Mouse (Mus musculus): ENCODE results near the gene Ttll7.

The Ttll7 gene

DNA sequence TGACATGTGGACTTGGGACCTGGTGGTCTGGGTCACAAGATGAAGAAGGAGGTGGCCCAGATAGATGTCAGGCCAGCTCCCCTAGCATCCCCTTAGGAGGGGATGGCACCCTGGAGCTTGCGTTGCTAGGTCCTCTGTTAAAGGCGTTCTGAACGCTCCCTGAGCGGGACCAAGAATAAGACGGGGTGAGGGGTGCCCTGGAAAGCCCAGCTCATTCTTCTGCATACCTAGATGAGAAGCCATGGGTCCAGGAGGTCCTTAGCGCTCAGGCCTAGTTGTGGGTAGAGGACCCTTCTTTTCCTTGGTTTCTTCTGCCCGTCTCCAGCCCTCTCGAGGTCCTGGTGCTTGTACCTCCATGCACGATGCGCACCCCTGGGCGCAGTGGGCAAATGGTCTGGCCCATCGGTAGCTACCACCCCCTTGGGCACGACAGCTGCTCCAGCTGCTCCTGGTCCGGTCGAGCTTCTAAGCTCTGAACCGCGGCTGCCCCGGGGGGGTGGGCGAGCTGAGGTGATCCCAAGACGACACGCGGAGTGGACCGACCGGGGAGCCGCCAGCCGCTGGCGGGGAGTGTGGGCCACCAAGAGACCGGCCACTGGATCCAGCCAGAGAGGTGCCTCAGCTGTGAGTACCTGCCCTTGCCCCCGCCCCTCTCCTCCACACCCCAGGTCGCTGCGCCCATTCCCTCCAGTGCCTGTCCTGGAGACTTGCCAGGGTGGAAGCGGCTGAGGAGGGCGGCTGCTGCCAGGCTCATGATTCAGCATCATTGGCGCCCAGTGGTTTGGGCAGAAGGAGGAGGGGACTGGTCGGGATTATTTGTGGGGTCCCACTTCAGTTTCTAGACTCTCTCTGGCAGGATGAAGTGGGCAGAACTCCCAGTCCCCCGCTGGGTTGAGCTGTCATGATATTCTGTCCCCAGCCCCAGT is at the start of gene Ttll7:
Gene Ttll7 (plus strand): TSS at position 402 of the 926 bp plus-strand sequence.
- DNase-seq (ENCODE audit: low spot score): no peak

DNA sequence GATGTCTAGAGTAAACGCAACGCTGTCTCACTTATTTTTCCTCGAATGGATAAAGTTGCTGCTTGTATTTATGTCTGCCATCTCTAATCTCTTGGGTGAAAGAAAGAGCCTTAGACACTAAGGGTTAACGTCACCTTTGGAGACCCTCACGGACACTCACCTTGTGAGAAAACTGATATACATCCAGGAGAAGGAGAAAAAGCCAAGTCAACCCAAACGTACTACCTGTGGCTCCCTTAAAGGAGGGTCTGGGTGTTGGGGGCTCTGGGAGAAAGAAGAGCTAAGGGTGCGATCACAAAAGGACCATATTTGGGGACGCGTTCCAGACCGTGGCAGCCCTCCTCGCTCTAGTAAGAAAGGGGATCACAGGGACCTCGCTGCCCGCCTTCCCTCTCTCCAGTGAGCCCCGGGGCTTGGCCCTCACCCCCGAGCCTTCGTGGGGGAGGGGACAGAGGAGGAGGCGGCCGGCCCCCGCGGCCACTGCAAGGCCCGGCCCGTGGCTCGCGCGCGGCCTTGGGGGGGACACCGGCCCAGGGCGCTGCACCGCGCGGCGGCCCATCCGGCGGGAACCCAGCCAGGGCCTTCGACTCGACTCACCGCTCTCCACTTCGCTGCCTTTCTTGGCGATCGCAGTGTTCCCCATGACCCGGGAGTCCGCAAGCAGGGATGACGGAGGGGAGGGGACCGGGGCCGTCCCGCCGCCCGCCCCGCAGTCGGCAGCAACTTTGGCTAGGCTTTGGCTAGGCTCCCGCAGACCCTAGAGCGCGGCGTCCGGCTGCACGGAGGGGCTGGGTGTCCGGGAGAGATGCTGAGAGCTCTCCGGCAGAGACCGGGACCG is 39.9 kb upstream of the Ttll7 start:
- DNase-seq (ENCODE audit: low spot score): no peak

- peak; percentile 89 for DNase-seq (ENCODE audit: low spot score)
These were observed 39.2 kb upstream of the Ttll7 start, which contains the start of gene Prkacb for GRCm38 (mm10) chr3:146812901-146813393. Gene Prkacb (minus strand): TSS chr3:146812990.

DNA sequence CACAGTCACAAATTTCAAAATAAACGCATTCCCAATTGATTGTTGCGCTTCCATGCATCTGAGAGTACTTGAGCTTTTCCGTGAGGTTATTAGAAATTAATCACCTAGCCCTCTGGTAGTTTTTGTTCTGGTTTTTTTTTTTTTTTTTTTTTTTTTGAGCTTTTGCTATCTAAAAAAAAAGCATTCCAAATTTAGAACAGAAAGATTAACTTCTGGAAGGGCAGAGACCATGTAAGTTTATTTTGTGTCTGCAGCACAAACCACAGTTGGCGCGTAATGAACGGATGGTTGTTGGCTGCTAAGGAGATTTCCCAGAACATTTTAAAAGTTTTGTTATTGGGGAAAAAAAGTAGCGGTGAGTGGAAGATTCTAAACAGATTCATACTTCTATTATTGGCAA is 38.5 kb upstream of the Ttll7 start:
- no peak for DNase-seq (ENCODE audit: low spot score)

- DNase-seq (ENCODE audit: low spot score): no peak
These were observed 31.4 kb upstream of the Ttll7 start for GRCm38 (mm10) chr3:146820718-146821117.

DNA sequence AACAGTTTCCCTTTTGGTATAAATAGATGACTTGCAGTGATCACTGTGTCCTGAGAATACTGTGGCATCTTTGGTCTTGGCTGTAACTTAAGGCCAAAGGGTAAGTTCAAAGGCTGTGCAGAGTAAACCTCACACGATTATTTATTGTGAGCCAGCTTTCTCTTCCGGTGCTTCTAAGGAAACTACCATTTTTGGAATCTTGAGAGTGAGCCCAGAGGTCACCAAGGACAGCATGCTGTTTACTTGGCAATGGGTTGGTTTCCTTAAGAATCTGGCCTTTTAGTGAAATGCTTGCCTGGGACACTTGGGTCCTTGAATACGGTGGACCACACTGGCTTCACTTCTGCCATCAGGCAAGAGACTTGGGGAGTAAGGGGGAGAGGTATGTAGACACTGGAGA is 9.4 kb upstream of the Ttll7 start:
- no peak for DNase-seq (ENCODE audit: low spot score)

GRCm38 (mm10) chr3:146843470-146843869 is 8.7 kb upstream of the Ttll7 start:
- no peak for DNase-seq (ENCODE audit: low spot score)

- DNase-seq (ENCODE audit: low spot score): no peak
These were observed 5.9 kb upstream of the Ttll7 start for GRCm38 (mm10) chr3:146846237-146846636.

GRCm38 (mm10) chr3:146848112-146848511 is 4.1 kb upstream of the Ttll7 start:
- DNase-seq (ENCODE audit: low spot score): no peak

DNA sequence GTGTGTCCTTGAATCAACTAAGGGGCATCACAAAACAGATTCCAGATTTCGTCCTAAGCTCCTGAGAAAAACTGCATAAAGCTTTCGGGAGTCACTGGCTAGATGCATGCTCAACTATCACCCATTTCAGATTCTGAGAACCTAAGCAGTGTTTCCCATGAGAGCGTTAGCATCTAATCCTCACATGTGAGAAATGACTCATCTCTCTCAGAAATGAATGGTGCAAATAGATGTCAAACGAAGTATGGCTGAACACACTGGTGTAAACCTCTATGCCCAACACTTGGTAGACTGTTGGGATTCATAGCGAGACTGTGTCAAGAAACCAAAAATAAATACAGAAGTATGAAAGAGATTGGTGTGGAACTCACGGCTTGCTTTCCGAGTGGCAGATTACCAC is 2.8 kb upstream of the Ttll7 start:
- no peak for DNase-seq (ENCODE audit: low spot score)

DNA sequence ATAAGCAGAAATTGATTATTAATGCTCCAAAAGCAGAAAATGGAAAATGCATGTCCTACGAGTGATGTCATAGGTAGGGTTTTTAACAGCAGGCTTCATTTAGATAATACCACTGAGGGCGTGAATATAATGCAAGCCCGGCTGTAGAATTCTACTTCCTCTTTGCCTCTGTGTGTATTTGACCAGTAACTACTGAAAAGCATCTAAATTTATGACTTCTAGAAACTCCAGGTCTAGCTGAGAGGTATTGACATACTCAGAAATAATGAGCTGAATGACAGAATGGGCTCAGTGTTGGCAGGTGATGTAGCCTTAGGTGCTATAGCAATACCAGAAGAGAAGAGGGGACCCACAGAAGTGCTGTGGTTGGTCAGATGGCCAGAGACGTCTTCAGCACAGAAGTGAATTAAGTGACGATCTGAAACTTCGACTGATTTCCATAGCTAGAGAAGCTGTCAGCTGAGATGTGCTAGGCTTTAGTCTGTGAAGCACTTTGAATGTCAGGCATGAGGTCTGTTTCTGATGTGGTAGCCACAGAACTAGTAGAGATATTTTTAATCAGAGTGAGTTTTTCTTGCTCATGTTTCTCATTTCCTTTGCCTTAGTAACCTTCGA is 2.4 kb downstream of the Ttll7 start:
- DNase-seq (ENCODE audit: low spot score): no peak

DNA sequence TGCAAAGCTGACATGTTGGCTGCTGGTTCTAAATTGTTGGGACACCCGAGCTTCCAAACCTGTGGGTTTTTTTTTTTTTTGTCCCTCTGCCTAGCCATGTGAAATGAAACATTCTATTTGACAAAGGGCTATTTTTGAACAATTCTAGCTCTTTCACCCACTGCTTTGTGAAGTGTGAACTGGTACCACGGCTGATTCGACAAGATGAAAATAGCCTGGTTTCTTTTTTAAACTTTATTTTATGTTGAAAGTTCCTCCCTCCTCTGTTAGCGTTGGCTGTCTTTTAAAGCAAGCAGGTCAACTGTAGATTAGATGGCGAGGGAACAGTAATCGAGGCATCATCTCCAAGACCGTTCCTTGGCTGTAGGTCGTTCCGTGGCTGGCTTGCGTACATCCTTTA is 5.2 kb downstream of the Ttll7 start:
- no peak for DNase-seq (ENCODE audit: low spot score)

DNA sequence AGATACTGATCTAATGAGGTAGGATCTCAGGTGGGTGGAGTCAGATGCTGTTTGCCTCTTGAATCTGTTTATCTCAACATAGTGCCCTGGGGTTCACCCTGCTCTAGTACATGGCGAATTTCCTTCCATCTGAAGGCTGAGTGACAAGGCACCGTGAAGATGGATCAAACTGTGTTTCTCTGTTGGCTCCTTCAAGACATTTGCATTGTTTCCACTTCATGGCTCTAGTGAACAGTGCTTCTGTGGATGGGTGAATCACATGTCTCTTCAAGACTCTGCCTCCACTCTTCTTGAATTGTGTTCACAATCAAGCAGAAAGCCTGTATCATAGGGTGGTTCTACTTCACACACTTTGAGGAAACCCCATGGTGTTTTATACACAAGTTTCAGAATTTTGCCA is 8.1 kb downstream of the Ttll7 start:
- DNase-seq (ENCODE audit: low spot score): no peak

DNA sequence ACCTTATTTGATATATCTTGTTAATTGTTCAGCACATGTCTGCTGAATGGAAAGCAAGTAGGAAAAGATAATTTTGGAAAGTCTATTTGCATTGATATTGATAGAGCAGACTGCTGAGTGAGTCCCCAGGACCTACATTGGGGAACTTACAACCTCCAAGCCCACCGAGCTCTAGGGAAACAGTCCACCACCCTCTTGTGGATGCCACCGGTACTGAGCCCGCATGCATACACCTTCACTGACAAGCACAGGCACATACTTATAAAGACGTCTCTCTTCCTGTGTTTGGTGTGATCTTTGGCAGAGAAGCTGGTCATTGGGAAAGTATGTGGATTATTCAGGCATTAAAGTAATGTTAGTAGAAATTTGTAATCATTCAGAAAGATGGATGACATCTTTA is 14.4 kb downstream of the Ttll7 start:
- no peak for DNase-seq (ENCODE audit: low spot score)

DNA sequence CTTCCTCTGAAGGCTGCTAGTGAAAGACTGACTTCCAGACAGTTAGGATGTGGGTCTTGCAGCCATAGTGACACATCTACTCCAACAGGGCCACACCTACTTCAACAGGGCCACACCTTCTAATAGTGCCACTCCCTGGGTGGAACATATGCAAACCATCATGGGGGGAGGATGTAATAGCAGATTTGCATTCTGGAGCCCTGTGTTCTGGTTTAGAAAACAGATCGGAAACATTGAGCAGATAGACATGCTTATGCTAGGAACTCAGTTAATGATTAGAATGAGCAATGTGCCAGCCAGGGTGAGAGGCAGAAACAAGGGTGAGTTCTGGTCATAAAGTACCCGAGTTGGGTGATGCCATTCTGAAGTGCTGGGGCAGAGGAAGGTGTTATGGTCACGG is 19.8 kb downstream of the Ttll7 start:
- DNase-seq (ENCODE audit: low spot score): no peak

DNA sequence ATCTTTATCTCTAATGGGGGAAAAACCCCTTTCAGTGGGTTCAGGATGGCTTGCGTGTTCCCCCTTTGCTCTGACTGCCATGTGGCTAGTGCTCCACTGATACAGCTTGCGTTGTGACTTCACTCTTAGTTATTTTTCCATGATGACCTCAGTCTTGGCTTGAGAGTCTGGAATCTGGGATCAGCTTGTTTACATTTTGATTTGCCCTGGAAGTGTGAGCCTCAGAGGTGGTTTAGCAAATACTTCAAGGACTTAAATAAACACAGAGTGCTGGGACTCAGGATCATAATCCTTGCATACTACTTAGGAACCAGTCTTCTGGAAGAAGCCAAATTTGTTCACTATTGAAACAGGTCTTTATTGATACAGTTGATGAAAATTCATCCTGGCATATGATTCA is 23.8 kb downstream of the Ttll7 start:
- no peak for DNase-seq (ENCODE audit: low spot score)

GRCm38 (mm10) chr3:146893931-146894330 is 41.8 kb downstream of the Ttll7 start:
- DNase-seq (ENCODE audit: low spot score): no peak

DNA sequence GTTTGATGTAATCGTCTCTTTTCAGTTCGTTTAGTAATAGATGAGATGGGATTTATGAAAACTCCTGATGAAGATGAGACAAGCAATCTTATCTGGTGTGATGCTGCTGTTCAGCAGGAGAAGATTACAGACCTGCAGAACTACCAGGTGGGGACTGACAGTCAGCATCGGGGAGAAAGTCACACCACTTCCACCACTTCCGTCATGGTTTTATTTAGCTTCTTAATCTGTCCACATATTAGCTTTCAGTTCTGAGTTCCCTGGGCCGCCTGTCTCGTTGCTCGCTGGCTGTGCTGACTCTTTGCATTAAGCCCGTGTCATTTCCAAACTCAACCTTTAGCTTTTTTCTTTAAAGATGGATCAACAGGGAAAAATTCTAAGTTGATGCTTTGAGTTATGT is 44.4 kb downstream of the Ttll7 start:
- DNase-seq (ENCODE audit: low spot score): no peak

GRCm38 (mm10) chr3:146900094-146900493 is 47.9 kb downstream of the Ttll7 start:
- DNase-seq (ENCODE audit: low spot score): no peak

GRCm38 (mm10) chr3:146901729-146902128 is 49.6 kb downstream of the Ttll7 start:
- DNase-seq (ENCODE audit: low spot score): no peak

GRCm38 (mm10) chr3:146905606-146906005 is 53.4 kb downstream of the Ttll7 start:
- DNase-seq (ENCODE audit: low spot score): no peak

- DNase-seq (ENCODE audit: low spot score): no peak
These were observed 56.8 kb downstream of the Ttll7 start for GRCm38 (mm10) chr3:146908922-146909321.
